Mouse (Mus musculus): ENCODE measurements around the gene Mbnl2. TPM values are rescaled to one million over a fixed set of nuclear protein-coding genes. Genes with fewer than 3 reads are reported as not detected.

Gene Mbnl2
- polyA plus RNA-seq, 1 experiment from 2014 or later: 39.2 TPM

DNA sequence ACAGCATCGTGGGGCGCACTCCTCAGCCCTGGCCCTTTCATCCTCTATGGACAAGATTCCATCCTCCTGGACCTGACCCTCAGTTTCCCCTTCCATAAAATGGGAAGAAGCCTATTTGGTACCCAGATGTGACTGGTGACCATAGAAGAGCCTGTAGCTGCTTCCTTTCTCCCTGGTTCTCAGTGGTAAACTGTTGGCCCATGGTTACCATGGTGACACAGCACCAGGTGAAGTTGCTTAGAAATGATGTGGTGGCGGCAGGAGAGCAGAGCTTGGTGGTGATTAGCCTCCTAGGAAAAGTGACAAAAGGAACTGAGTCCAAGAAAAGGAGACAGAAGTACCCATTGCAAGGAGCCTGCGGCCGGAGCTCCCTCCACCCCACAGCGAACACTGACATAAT lies 34.2 kb downstream of the Mbnl2 start:
- 85% methylated on average over 6 of the region's 6 CpGs for WGBS
- Histone ChIP-seq H3K9me3 (ENCODE audit: control insufficient read depth, low read length) (no peaks in the 10 kb centered on the region), H3K4me2 (ENCODE audit: low read depth, low read length, severe bottlenecking) (no peak overlapping the region), H3K9ac (ENCODE audit: low read length) (no peak overlapping the region), H3K27me3 (ENCODE audit: control insufficient read depth, insufficient read depth, low read length) (no peaks in the 10 kb centered on the region), H3K27ac (ENCODE audit: low read depth, low read length) (no peak overlapping the region), H3K4me3 (ENCODE audit: low read depth, low read length) (no peak overlapping the region), H3K36me3 (ENCODE audit: control insufficient read depth, insufficient read depth, low read length) (no peaks in the 10 kb centered on the region), H3K4me1 (replicated peaks; ENCODE audit: control insufficient read depth, insufficient read depth, low read length) (peaks cover 2% of the 10 kb centered on the region; the same call in 1 of the 2 replicates)
- no peak for ATAC-seq (replicated peaks; ENCODE audit: low FRiP score)
- DNase-seq (ENCODE audit: low spot score): no peak

DNA sequence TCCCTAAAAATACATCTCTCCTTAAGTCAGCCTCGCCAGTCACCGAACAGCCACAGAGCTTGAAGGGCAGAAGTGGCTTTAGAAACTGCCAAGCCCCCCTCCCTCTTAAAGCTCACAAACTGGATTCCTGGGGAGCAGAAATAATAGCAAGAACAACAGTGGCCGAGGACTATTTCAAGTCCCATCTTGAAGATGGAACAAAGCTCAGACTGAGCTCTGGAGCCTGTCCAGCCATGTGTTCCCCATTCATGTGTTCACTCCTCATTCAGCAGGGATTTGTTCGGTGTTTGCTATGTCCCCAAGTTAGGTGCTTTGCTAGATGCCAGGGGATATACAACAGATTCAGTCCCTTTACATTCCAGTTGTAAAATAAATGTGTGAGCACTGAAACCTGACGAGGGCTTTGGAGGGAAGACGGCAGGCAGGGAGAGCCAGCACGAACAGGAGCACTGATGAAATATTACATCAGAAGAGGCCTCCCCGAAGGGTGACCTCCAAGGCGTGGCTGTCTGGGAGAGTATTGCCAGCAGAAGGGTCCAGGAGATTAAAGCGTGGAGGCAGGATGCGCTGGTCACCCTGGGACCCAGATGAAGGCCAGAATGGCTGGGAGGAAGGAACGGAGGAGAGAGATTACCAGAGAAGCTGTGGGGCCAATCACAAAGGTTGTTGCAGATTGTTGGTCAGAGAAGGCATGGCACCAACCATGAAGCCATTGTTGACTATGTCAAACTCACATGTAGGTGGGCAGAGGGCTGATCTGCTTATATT lies 36.0 kb downstream of the Mbnl2 start:
- no peaks in the 10 kb centered on the region for H3K9me3 ChIP-seq (ENCODE audit: control insufficient read depth, low read length)
- H3K4me3 ChIP-seq (ENCODE audit: low read depth, low read length): no peak overlapping the region
- 60% methylated on average over 12 of the region's 12 CpGs for WGBS
- peaks cover 2% of the 10 kb centered on the region; the same call in 1 of the 2 replicates for H3K4me1 ChIP-seq (replicated peaks; ENCODE audit: control insufficient read depth, insufficient read depth, low read length)
- ATAC-seq (replicated peaks; ENCODE audit: low FRiP score) (no peak), DNase-seq (ENCODE audit: low spot score) (no peak)
- no peak overlapping the region for H3K4me2 ChIP-seq (ENCODE audit: low read depth, low read length, severe bottlenecking)
- H3K27me3 ChIP-seq (ENCODE audit: control insufficient read depth, insufficient read depth, low read length): no peaks in the 10 kb centered on the region
- H3K27ac ChIP-seq (ENCODE audit: low read depth, low read length): no peak overlapping the region
- H3K36me3 ChIP-seq (ENCODE audit: control insufficient read depth, insufficient read depth, low read length): no peaks in the 10 kb centered on the region
- H3K9ac ChIP-seq (ENCODE audit: low read length): no peak overlapping the region

DNA sequence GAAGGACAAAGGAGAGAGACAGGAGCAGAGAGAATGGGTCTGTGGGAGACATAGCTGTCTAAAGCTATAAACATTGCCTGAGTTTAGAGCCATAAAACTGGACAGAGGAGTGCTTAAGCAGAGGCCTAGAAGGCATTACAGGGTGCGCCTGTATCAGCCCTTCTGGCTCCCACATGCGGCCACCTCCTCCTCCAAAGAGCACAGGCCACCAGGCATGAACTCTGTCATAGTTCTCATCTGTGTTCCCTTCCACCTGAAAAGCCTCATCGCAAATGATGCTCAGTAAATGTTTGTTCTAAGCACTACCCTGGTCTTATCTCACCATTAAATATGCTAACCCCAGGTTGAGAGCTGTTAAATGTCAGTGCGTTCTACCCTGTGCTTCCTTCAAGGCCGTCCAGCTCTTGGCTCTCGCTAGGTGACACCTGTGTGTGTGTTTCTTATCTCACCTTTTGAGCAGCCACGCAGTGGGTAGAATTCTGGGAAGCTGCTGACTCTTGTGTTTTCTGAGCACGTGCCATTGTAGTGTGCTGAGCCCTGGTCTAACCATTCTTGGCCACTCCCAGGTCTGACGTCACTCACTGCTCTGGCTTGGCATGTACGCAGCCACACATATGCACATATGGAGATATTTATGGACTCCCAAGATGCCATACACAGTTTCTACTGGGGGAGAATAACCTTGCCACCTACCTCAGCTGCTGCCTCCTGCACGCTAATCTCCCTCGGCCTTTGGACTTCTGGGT lies 37.4 kb downstream of the Mbnl2 start:
- no peak overlapping the region for H3K9ac ChIP-seq (ENCODE audit: low read length)
- no peak overlapping the region for H3K27ac ChIP-seq (ENCODE audit: low read depth, low read length)
- H3K36me3 ChIP-seq (ENCODE audit: control insufficient read depth, insufficient read depth, low read length): no peaks in the 10 kb centered on the region
- no peaks in the 10 kb centered on the region for H3K27me3 ChIP-seq (ENCODE audit: control insufficient read depth, insufficient read depth, low read length)
- H3K9me3 ChIP-seq (ENCODE audit: control insufficient read depth, low read length): no peaks in the 10 kb centered on the region
- DNase-seq (ENCODE audit: low spot score): no peak
- H3K4me2 ChIP-seq (ENCODE audit: low read depth, low read length, severe bottlenecking): no peak overlapping the region
- H3K4me3 ChIP-seq (ENCODE audit: low read depth, low read length): no peak overlapping the region
- ATAC-seq (replicated peaks; ENCODE audit: low FRiP score): no peak
- 94% methylated on average over 12 of the region's 12 CpGs for WGBS
- H3K4me1 ChIP-seq (replicated peaks; ENCODE audit: control insufficient read depth, insufficient read depth, low read length): no peaks in the 10 kb centered on the region; the same call in 1 of the 2 replicates

DNA sequence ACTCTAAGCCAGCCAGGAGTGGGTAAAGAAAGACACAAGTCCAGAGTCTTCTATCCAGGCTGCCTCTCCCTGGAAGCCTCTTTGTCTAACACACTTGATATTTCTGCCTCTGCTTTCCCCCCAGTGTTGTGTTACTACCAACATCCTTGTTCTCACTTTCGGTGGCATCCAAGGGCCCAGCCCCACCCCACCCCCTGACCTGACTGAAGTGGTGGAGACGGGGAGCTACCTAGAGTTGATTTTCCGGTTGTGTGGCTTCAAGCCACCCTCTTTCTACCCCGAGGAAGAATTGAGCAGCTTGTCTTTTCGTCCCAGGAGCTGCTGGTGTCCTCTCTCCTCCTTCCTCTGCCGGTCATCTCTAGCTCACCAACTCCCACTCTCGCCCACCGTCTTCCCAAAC lies 38.0 kb downstream of the Mbnl2 start:
- no peak for ATAC-seq (replicated peaks; ENCODE audit: low FRiP score)
- Histone ChIP-seq H3K9ac (ENCODE audit: low read length) (no peak overlapping the region), H3K4me2 (ENCODE audit: low read depth, low read length, severe bottlenecking) (no peak overlapping the region)

DNA sequence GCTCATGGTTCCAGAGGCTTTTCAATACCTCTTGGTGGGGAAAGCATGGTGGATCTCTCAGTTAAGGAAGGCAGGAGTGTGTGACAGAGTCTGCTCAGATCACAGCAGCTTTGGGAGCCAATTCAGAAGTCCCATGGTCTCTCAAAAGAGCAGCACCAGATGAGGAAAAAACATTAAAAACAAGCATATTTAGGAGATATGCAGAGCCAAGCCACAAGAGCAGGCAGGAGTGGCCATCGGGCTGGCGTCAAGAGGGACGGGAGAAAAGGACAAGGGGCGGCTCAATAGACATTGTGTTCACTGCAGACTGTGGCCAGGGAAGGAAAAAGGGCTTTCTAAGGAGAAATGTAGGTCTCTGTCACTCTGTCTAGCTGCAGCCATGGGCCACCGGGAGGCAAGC lies 40.3 kb downstream of the Mbnl2 start:
- no peaks in the 10 kb centered on the region for H3K9me3 ChIP-seq (ENCODE audit: control insufficient read depth, low read length)
- H3K4me2 ChIP-seq (ENCODE audit: low read depth, low read length, severe bottlenecking): no peak overlapping the region
- no peak overlapping the region for H3K9ac ChIP-seq (ENCODE audit: low read length)
- H3K27ac ChIP-seq (ENCODE audit: low read depth, low read length): no peak overlapping the region
- DNase-seq (ENCODE audit: low spot score): no peak
- H3K4me3 ChIP-seq (ENCODE audit: low read depth, low read length): no peak overlapping the region
- no peaks in the 10 kb centered on the region for H3K27me3 ChIP-seq (ENCODE audit: control insufficient read depth, insufficient read depth, low read length)
- ATAC-seq (replicated peaks; ENCODE audit: low FRiP score): no peak
- H3K4me1 ChIP-seq (replicated peaks; ENCODE audit: control insufficient read depth, insufficient read depth, low read length): no peaks in the 10 kb centered on the region; the same call in 1 of the 2 replicates
- no peaks in the 10 kb centered on the region for H3K36me3 ChIP-seq (ENCODE audit: control insufficient read depth, insufficient read depth, low read length)
- 77% methylated on average over 5 of the region's 5 CpGs for WGBS

More for the DNA sequence above, 38.0 kb downstream of the Mbnl2 start:
- H3K27me3 ChIP-seq (ENCODE audit: control insufficient read depth, insufficient read depth, low read length): no peaks in the 10 kb centered on the region
- no peaks in the 10 kb centered on the region for H3K9me3 ChIP-seq (ENCODE audit: control insufficient read depth, low read length)
- no peak for DNase-seq (ENCODE audit: low spot score)
- H3K4me1 ChIP-seq (replicated peaks; ENCODE audit: control insufficient read depth, insufficient read depth, low read length): no peaks in the 10 kb centered on the region; the same call in 1 of the 2 replicates
- H3K27ac ChIP-seq (ENCODE audit: low read depth, low read length): no peak overlapping the region
- no peaks in the 10 kb centered on the region for H3K36me3 ChIP-seq (ENCODE audit: control insufficient read depth, insufficient read depth, low read length)
- WGBS: 88% methylated on average over 8 of the region's 8 CpGs
- H3K4me3 ChIP-seq (ENCODE audit: low read depth, low read length): no peak overlapping the region

DNA sequence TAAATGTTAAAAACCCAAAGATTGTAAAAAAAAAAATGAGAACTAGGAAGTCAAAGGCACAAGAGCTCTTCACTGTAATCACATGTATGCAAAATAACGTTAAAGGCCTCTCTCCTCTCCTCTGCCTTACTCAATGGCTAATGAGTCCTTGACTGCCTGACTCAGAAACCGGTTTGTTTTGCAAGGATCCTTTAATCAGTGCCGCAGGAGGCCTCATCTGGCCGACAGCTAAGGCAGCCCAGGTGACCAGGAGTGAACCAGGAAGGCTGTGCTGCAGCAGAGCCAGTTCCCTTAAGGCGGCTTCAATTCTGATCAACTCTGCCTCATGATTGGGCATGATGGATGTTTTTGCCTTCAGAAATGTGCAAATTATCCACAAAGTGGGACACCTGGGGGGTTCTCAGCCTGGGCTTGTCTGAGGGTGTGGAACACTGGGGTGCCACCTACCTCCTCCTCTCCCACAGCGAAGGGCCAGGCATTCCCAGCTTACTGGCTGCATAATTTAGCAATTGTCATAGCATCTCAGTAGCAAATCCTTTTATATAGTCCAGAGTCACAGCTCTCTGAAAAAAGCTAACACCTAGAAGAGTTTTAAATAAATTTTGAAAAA lies 43.0 kb downstream of the Mbnl2 start:
- no peaks in the 10 kb centered on the region for H3K27me3 ChIP-seq (ENCODE audit: control insufficient read depth, insufficient read depth, low read length)
- H3K4me2 ChIP-seq (ENCODE audit: low read depth, low read length, severe bottlenecking): no peak overlapping the region
- no peaks in the 10 kb centered on the region for H3K36me3 ChIP-seq (ENCODE audit: control insufficient read depth, insufficient read depth, low read length)
- no peak for ATAC-seq (replicated peaks; ENCODE audit: low FRiP score)
- no peak overlapping the region for H3K9ac ChIP-seq (ENCODE audit: low read length)
- no peak overlapping the region for H3K4me3 ChIP-seq (ENCODE audit: low read depth, low read length)
- H3K4me1 ChIP-seq (replicated peaks; ENCODE audit: control insufficient read depth, insufficient read depth, low read length): no peaks in the 10 kb centered on the region
- no peak overlapping the region for H3K27ac ChIP-seq (ENCODE audit: low read depth, low read length)
- H3K9me3 ChIP-seq (ENCODE audit: control insufficient read depth, low read length): no peaks in the 10 kb centered on the region
- DNase-seq (ENCODE audit: low spot score): no peak
- 32% methylated on average over 6 of the region's 6 CpGs for WGBS

DNA sequence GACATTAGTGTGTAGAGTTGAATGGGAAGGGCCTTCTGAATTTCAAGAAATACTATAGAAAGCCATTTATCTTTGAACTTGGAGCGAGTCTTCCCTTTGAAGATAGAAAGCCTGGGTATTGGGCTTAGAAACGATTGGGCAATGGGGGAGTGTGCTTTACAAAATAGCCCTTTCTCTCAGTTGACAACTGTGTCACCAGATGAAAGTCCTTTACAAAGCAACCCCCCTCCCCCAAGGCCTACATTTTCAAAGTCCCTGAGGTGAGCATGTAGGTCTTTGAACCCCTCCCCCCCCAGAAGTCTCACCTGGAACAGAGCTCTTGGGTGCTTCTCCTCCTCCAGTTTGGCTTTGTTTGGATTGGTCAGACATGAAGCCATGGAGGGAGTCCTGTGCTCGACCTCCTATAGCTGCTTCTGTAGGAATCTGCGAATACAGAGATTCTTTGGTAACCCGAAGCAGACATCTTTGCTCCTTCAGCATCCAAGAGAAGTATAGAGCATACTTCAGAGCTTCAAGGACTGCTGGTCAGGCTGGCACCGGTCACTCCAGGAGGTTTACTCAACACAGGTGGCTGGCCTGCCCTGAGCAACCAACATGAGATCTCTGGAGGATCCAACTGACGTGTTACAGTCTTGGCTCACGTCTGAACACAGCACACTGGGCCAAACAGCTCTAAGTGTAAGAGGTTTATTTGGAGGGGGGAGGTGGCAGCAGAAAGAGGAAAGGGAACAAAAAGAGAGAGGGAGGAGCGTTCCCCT lies 43.7 kb downstream of the Mbnl2 start:
- Histone ChIP-seq H3K36me3 (ENCODE audit: control insufficient read depth, insufficient read depth, low read length) (no peaks in the 10 kb centered on the region), H3K4me2 (ENCODE audit: low read depth, low read length, severe bottlenecking) (no peak overlapping the region), H3K27ac (ENCODE audit: low read depth, low read length) (no peak overlapping the region), H3K9me3 (ENCODE audit: control insufficient read depth, low read length) (no peaks in the 10 kb centered on the region), H3K4me3 (ENCODE audit: low read depth, low read length) (no peak overlapping the region), H3K4me1 (replicated peaks; ENCODE audit: control insufficient read depth, insufficient read depth, low read length) (no peaks in the 10 kb centered on the region), H3K27me3 (ENCODE audit: control insufficient read depth, insufficient read depth, low read length) (no peaks in the 10 kb centered on the region), H3K9ac (ENCODE audit: low read length) (no peak overlapping the region)
- WGBS: 80% methylated on average over 9 of the region's 9 CpGs
- ATAC-seq (replicated peaks; ENCODE audit: low FRiP score) (no peak), DNase-seq (ENCODE audit: low spot score) (no peak)

DNA sequence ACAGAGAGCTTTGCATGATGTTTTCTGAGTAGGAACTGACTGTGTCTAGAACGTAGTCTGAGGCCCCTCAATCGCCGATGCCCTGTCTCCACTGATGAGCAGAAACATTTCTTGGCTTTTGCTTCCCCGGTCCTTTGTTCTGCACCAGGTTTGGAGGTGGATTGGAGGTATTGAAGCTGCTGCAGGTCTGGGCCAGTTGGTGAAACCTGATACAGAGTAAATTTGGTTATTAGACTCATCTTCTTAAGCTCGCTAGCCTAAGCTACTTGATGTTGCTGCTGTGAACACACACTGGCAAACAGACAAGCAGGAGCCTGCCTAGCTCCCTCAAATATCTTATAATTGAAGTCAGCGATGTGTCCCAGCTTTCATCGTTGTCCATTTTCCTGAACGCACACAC lies 46.6 kb downstream of the Mbnl2 start:
- H3K27me3 ChIP-seq (ENCODE audit: control insufficient read depth, insufficient read depth, low read length): no peaks in the 10 kb centered on the region
- H3K9ac ChIP-seq (ENCODE audit: low read length): no peak overlapping the region
- no peaks in the 10 kb centered on the region for H3K9me3 ChIP-seq (ENCODE audit: control insufficient read depth, low read length)
- 89% methylated on average over 8 of the region's 8 CpGs for WGBS
- no peak overlapping the region for H3K27ac ChIP-seq (ENCODE audit: low read depth, low read length)
- no peak overlapping the region for H3K4me2 ChIP-seq (ENCODE audit: low read depth, low read length, severe bottlenecking)
- ATAC-seq (replicated peaks; ENCODE audit: low FRiP score) (no peak), DNase-seq (ENCODE audit: low spot score) (no peak)
- no peaks in the 10 kb centered on the region for H3K36me3 ChIP-seq (ENCODE audit: control insufficient read depth, insufficient read depth, low read length)
- H3K4me3 ChIP-seq (ENCODE audit: low read depth, low read length): no peak overlapping the region
- H3K4me1 ChIP-seq (replicated peaks; ENCODE audit: control insufficient read depth, insufficient read depth, low read length): no peaks in the 10 kb centered on the region

Measured in forebrain, embryonic 11.5 days (tissue).